Mouse (Mus musculus) neutrophil, adult 65 days (primary cell): ENCODE results near the gene Lgmn. TPM values are rescaled to one million over a fixed set of nuclear protein-coding genes. Genes with fewer than 3 reads are reported as not detected.

Source experiments
- total RNA-seq: library from RNA; stranded (reverse); gene quantifications from 2 replicates; pipeline ENCODE4 v1.2.4, GENCODE M21; 2023

Lgmn gene
- 13.8 and 15.1 TPM in 2 replicates for total RNA-seq

GRCm38 (mm10) chr12:102439632-102440023 lies at the start of gene Lgmn:
Gene Lgmn (minus strand): TSS chr12:102439813.

GRCm38 (mm10) chr12:102468894-102469764 lies 29.5 kb upstream of the Lgmn start, which contains the start of gene Golga5:
Gene Golga5 (plus strand): TSS chr12:102469135.

Other genes starting within 250 kb of the Lgmn start
- 301 and 347 TPM in 2 replicates for gene Rin3, start 156.8 kb downstream of the Lgmn start, total RNA-seq
- 26.1 and 27.6 TPM in 2 replicates for gene Golga5, start 29.3 kb upstream of the Lgmn start, total RNA-seq
- not detected in 2 replicates for gene Chga, start 115.2 kb upstream of the Lgmn start, total RNA-seq